Mouse (Mus musculus): ENCODE results near the gene Rnf151.
"Not testable (repeated sequence)": the region's sequence is repeated elsewhere in the genome, so short reads cannot be mapped to it uniquely, and the experiment has no call there.

Gene Rnf151

DNA sequence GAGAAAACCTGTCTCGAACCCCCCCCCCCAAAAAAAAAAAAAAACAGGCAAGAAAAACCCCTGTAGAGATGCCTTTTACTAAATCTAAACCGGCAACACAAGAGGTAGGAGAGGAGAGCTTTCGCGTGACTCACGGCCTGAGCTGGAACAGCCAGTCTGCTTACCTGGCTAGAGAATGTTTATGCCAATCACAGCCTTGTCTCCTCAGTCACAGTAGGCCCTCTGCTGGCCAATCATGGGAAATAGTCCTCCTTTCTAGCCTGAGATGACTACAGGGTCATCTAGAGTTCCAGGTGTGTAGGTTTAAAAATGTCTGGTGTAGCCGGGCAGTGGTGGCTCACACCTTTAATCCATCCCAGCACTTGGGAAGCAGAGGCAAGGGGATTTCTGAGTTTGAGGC, 50.4 kb downstream of the Rnf151 start:
- no peak for DNase-seq (ENCODE audit: low spot score in 2 of 2)

GRCm38 (mm10) chr17:24667011-24667410, 50.9 kb downstream of the Rnf151 start:
- DNase-seq (ENCODE audit: low spot score in 2 of 2) = not testable (repeated sequence)

All from urinary bladder, postnatal 4 days (tissue).